9 mouse cellular contexts compared by ENCODE assay signal in the genomic region with DNA sequence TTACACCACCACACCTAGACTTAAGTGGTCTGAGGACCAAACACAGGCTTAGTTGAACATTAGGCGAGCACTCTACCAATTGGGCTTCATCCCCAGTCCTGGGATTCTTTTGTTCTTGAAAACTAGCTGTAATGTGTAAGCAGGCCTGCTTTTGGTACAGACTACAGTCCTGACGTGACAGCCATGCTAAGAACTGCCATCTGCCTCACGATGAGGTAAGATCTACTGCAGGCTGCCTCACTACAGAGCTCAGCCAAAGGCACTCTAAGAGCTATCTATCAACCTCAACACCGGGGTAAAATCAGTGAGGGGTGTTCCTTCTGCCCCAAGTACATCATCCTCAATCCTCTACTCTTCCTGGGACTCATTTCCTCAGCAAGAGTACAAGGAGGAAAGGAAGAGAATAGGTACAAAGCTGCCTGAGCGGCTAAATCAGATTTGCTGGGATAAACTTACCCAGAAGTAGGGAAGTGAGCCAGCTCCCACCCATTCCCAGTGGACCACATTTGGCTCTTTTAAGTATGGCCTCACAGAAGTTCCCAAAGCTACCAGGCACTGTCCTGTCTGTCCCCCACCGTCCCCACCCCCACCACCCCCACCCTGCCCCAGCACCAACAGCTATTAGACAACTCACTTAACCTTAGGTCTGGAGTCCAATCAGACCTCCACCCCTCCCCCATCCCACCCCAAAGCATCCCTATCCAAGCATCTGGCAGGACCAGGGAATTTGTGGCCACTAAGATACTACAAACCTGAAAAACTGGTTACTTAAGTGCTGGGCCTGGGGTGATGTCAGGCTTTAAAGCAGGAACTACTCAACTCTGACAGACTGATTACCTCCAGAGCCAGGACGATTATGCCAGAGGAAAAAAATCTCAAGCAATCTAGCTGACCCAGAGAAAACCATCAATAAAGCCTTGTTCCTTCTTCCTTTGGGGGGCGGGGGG. TPM values are rescaled to one million over a fixed set of nuclear protein-coding genes. Genes with fewer than 3 reads are reported as not detected.
DNase-seq lines count a peak whose midpoint lies in the region; ATAC-seq and TF ChIP-seq lines count a peak whose summit lies in the region.
"Had no signal": no experiment of that assay in that cellular context is flagged by ENCODE, and none has a peak within 500 bp of the region (broad histone marks: within the 10 kb centered on the region; RNA-seq: fewer than 3 reads in every experiment).

No protein-coding gene starts in this region.

- CTCF ChIA-PET in Patski (lab: Charles Lee): no interaction called here

- H3K4me1 ChIP-seq in heart, embryonic 11.5 days (ENCODE audit: control insufficient read depth, insufficient read depth, low read length): peaks cover 89% of the 10 kb centered on the region
- H3K4me1 ChIP-seq in limb, embryonic 10.5 days: peaks cover 65% of the 10 kb centered on the region

- H3K4me2 ChIP-seq in heart, embryonic 11.5 days: peak overlapping the region; percentile 49

- no peaks in the 10 kb centered on the region for H3K27me3 ChIP-seq in heart, embryonic 11.5 days (ENCODE audit: control insufficient read depth, insufficient read depth, low read length)
- no peaks in the 10 kb centered on the region for H3K27me3 ChIP-seq in Patski
- H3K27me3 ChIP-seq in limb, embryonic 10.5 days (ENCODE audit: low read depth, poor library complexity, severe bottlenecking): no peaks in the 10 kb centered on the region

- no peak for DNase-seq in heart, adult 9 months (ENCODE audit: low spot score in 2 of 2)
- DNase-seq in Patski (ENCODE audit: low read depth, low spot score): no peak
- peak; percentile 67 for DNase-seq in fat pad, adult 2 months (ENCODE audit: extremely low read depth, low read depth, low spot score)
- DNase-seq in limb, embryonic 10.5 days (ENCODE audit: low spot score): no peak
- DNase-seq in right cerebral cortex, postnatal 10 days (ENCODE audit: low spot score in 2 of 2): no peak
- no peak for DNase-seq in urinary bladder, postnatal 10 days (ENCODE audit: low spot score)
- no peak for DNase-seq in layer of hippocampus, adult 11-12 months (ENCODE audit: low spot score)
- DNase-seq: cerebellum, adult 11-12 months had no signal

- no peak for TF ChIP-seq CTCF in Patski (IDR thresholded peaks at IDR 0.05)

- POLR2A ChIA-PET in Patski (lab: Charles Lee): interaction anchor here (0.5 to 1.6 kb wide), 2 partner anchors 17 to 55 kb away, joined by 3 to 5 read pairs; no protein-coding TSS in a partner anchor

- no peaks in the 10 kb centered on the region for H3K9me3 ChIP-seq in heart, embryonic 11.5 days (replicated peaks; ENCODE audit: control insufficient read depth, low read length)
- H3K9me3 ChIP-seq in limb, embryonic 10.5 days (replicated peaks): no peaks in the 10 kb centered on the region

- H3K27ac ChIP-seq in heart, embryonic 11.5 days (ENCODE audit: low read depth, low read length): peak overlapping the region; percentile 77
- peak overlapping the region; percentile 86 for H3K27ac ChIP-seq in limb, embryonic 10.5 days

- in situ Hi-C loops in Patski (cut with MboI; ENCODE audit: low pct_unique_long_range_greater_than_20kb): no loop called here

- H3K4me3 ChIP-seq in heart, embryonic 11.5 days (ENCODE audit: low read depth, low read length): peak overlapping the region; percentile 10; the same call in 1 of the 2 replicates
- H3K4me3 ChIP-seq in limb, embryonic 10.5 days: peak overlapping the region; percentile 2

- peak overlapping the region; percentile 52 for H3K9ac ChIP-seq in heart, embryonic 11.5 days (ENCODE audit: low read depth, low read length)

- ATAC-seq in heart, embryonic 11.5 days (replicated peaks; ENCODE audit: insufficient number of reproducible peaks, low FRiP score, low TSS enrichment): no peak
- ATAC-seq in Patski: peak; percentile 73

- peaks cover 34% of the 10 kb centered on the region for H3K36me3 ChIP-seq in heart, embryonic 11.5 days (ENCODE audit: control insufficient read depth, insufficient read depth, low read length)
- H3K36me3 ChIP-seq in limb, embryonic 10.5 days: peaks cover 45% of the 10 kb centered on the region

- 24% methylated on average over 8 of the region's 8 CpGs for WGBS in heart, embryonic 11.5 days (ENCODE audit: insufficient replicate concordance)
- 22% methylated on average over 8 of the region's 8 CpGs for WGBS in limb, embryonic 10.5 days

RNA-seq across cellular contexts. Expression of a gene that starts 19.8 kb away (rescaled TPM):
- polyA plus RNA-seq in heart, embryonic 11.5 days (2014; fragmentation: Nextera tagmentation; extraction: Ambion mirVana): 199 and 238 TPM in 2 replicates
- 70.4 TPM for polyA plus RNA-seq in Patski (2021)
- polyA plus RNA-seq in limb, embryonic 10.5 days (2016; fragmentation: Nextera tagmentation; extraction: Ambion mirVana): 30.3 and 35.6 TPM in 2 replicates
